Mouse (Mus musculus) ES-E14 (cell line): ENCODE results near the gene Gm9833. TPM values are rescaled to one million over a fixed set of nuclear protein-coding genes. Genes with fewer than 3 reads are reported as not detected.
"Not testable (repeated sequence)": the region's sequence is repeated elsewhere in the genome, so short reads cannot be mapped to it uniquely, and the experiment has no call there.

Source experiments
- DNase-seq: peaks from one replicate; pipeline ENCODE4 v3.0.0-alpha.2; 2013; ENCODE audit warnings: low read depth, low spot score
- H3K27ac ChIP-seq: 2 replicates; pipeline ENCODE4 v1.5.1; 2012; ENCODE audit warnings: low read depth, mild to moderate bottlenecking, low read length, moderate library complexity, mixed read lengths; ENCODE audit not compliant: poor library complexity, insufficient read depth, severe bottlenecking
- H3K36me3 ChIP-seq: 2 replicates; pipeline ENCODE4 v1.6.1; 2012; ENCODE audit warnings: mild to moderate bottlenecking, low read length, moderate library complexity, mixed read lengths; ENCODE audit not compliant: control insufficient read depth, poor library complexity, insufficient read depth, severe bottlenecking
- H3K4me1 ChIP-seq, 2 experiments: fragments of 150-350 bp in 1 of 2; sonication (generic) in 1 of 2; 2 replicates each; pipeline ENCODE4 v1.6.1; 2012; ENCODE audit warnings: low read length in 2 of 2, mild to moderate bottlenecking in 1 of 2, mixed read lengths in 1 of 2; ENCODE audit not compliant: control insufficient read depth in 2 of 2, insufficient read depth in 2 of 2, poor library complexity in 1 of 2
- H3K4me3 ChIP-seq, 2 experiments: fragments of 150-350 bp in 1 of 2; sonication (generic) in 1 of 2; 2 replicates each; pipeline ENCODE4 v1.5.1; 2012; ENCODE audit warnings: low read length in 2 of 2, low read depth in 1 of 2, mild to moderate bottlenecking in 1 of 2, mixed read lengths in 1 of 2; ENCODE audit not compliant: insufficient read depth in 1 of 2, poor library complexity in 1 of 2, severe bottlenecking in 1 of 2
- H3K9ac ChIP-seq: 2 replicates; pipeline ENCODE4 v1.6.1; 2012; ENCODE audit warnings: low read depth, mild to moderate bottlenecking, low read length, mixed read lengths; ENCODE audit not compliant: poor library complexity, insufficient read depth, severe bottlenecking
- H3K9me3 ChIP-seq: fragments of 150-350 bp; sonication (generic); 2 replicates; pipeline ENCODE4 v1.6.1; 2012; ENCODE audit warnings: low read depth, mild to moderate bottlenecking, low read length; ENCODE audit not compliant: control insufficient read depth, insufficient read depth
- CHD2 ChIP-seq: IDR thresholded peaks from 2 replicates; pipeline ENCODE4 v1.6.1; 2014; ENCODE audit warnings: mild to moderate bottlenecking, low read depth, low read length, inconsistent platforms
- HCFC1 ChIP-seq: IDR thresholded peaks from 2 replicates; pipeline ENCODE4 v1.6.1; 2012; ENCODE audit warnings: low read length, inconsistent platforms, borderline replicate concordance; ENCODE audit not compliant: insufficient read depth
- MAFK ChIP-seq: IDR thresholded peaks from 2 replicates; pipeline ENCODE4 v1.6.1; 2014; ENCODE audit warnings: mild to moderate bottlenecking, low read depth, low read length, inconsistent platforms; ENCODE audit not compliant: insufficient read depth
- ZC3H11A ChIP-seq: IDR thresholded peaks from 2 replicates; pipeline ENCODE4 v1.6.1; 2012; ENCODE audit warnings: low read depth, mild to moderate bottlenecking, inconsistent platforms, low read length, borderline replicate concordance
- ZNF384 ChIP-seq: IDR thresholded peaks from 2 replicates; pipeline ENCODE4 v1.6.1; 2012; ENCODE audit warnings: low read depth, low read length, inconsistent platforms
- in situ Hi-C, 2 experiments: fragments of 600-800 bp; cut with MboI; formaldehyde crosslinking; loops; one replicate each; pipeline ENCODE4 v1.15.1; 2025; ENCODE audit warnings: low sequenced_read_pairs in 2 of 2, inconsistent platforms in 1 of 2; ENCODE audit not compliant: unreplicated experiment in 2 of 2
- total RNA-seq: library from RNA; depleted of rRNA; stranded (reverse); fragments of 300-350 nt; gene quantifications from 2 replicates; pipeline ENCODE4 v1.2.3, GENCODE M21; 2012; rRNA removed

Gene Gm9833
- 7.2 and 14.6 TPM in 2 replicates for total RNA-seq

GRCm38 (mm10) chr3:10087994-10088393 lies at the start of gene Gm9833:
Gm9833 (plus strand) TSS chr3:10088110.
- H3K9ac ChIP-seq, H3K4me1 ChIP-seq, DNase-seq, H3K27ac ChIP-seq, H3K36me3 ChIP-seq, H3K4me3 ChIP-seq, H3K9me3 ChIP-seq, in situ Hi-C loops: not testable (repeated sequence)

- Histone ChIP-seq H3K4me1 (no peaks in the 10 kb centered on the region), H3K9ac (no peak overlapping the region), H3K9me3 (no peaks in the 10 kb centered on the region), H3K27ac (no peak overlapping the region), H3K36me3 (no peaks in the 10 kb centered on the region), H3K4me3 (no peak overlapping the region)
- no peak for TF ChIP-seq MAFK
- TF ChIP-seq ZNF384 = no peak
- TF ChIP-seq ZC3H11A = no peak
- no peak for TF ChIP-seq HCFC1
- TF ChIP-seq CHD2 = no peak
- in situ Hi-C loops = no loop called here
- DNase-seq = no peak
These were observed 17.8 kb upstream of the Gm9833 start for GRCm38 (mm10) chr3:10070070-10070469.

GRCm38 (mm10) chr3:10075826-10076225 lies 12.1 kb upstream of the Gm9833 start:
- Histone ChIP-seq H3K4me1 (no peaks in the 10 kb centered on the region), H3K4me3 (no peak overlapping the region), H3K9ac (no peak overlapping the region), H3K27ac (no peak overlapping the region), H3K9me3 (no peaks in the 10 kb centered on the region), H3K36me3 (no peaks in the 10 kb centered on the region)
- TF ChIP-seq ZC3H11A = no peak
- no peak for TF ChIP-seq ZNF384
- no peak for TF ChIP-seq HCFC1
- TF ChIP-seq MAFK = no peak
- no peak for TF ChIP-seq CHD2
- DNase-seq = no peak
- in situ Hi-C loops = no loop called here

GRCm38 (mm10) chr3:10077096-10077841 lies 10.6 kb upstream of the Gm9833 start:
- H3K4me3 ChIP-seq = no peak overlapping the region
- in situ Hi-C loops = no loop called here

GRCm38 (mm10) chr3:10078113-10078512 lies 9.8 kb upstream of the Gm9833 start:
- in situ Hi-C loops = no loop called here
- no peaks in the 10 kb centered on the region for H3K9me3 ChIP-seq
- H3K4me1 ChIP-seq = no peaks in the 10 kb centered on the region
- H3K27ac ChIP-seq = no peak overlapping the region
- no peak overlapping the region for H3K4me3 ChIP-seq
- no peak overlapping the region for H3K9ac ChIP-seq
- H3K36me3 ChIP-seq = no peaks in the 10 kb centered on the region
- TF ChIP-seq MAFK = no peak
- TF ChIP-seq CHD2 = no peak
- no peak for TF ChIP-seq ZNF384
- no peak for TF ChIP-seq HCFC1
- TF ChIP-seq ZC3H11A = no peak
- no peak for DNase-seq

More at GRCm38 (mm10) chr3:10077096-10077841, 10.6 kb upstream of the Gm9833 start:
- Histone ChIP-seq H3K4me1 (no peaks in the 10 kb centered on the region), H3K27ac (no peak overlapping the region), H3K9me3 (no peaks in the 10 kb centered on the region), H3K9ac (no peak overlapping the region), H3K36me3 (no peaks in the 10 kb centered on the region)
- no peak for DNase-seq
- TF ChIP-seq ZC3H11A = no peak
- TF ChIP-seq MAFK = no peak
- no peak for TF ChIP-seq HCFC1
- TF ChIP-seq CHD2 = no peak
- no peak for TF ChIP-seq ZNF384
